10 mouse cellular contexts compared by ENCODE assay signal in genomic region chr2:47424910-47425309, GRCm38 (mm10).
A peak's percentile ranks its signal among the peaks of the same experiment; 100 is the strongest.
DNase-seq lines count a peak whose midpoint lies in the region; ATAC-seq and TF ChIP-seq lines count a peak whose summit lies in the region.
"Had no signal": no experiment of that assay in that cellular context is flagged by ENCODE, and none has a peak within 500 bp of the region (broad histone marks: within the 10 kb centered on the region; RNA-seq: fewer than 3 reads in every experiment).

No protein-coding gene starts in this region.

- H3K27ac ChIP-seq in hindbrain, embryonic 16.5 days (ENCODE audit: low read depth, low read length) = no peak overlapping the region
- H3K27ac ChIP-seq: embryonic facial prominence, embryonic 15.5 days had no signal

- no peaks in the 10 kb centered on the region for H3K27me3 ChIP-seq in E14TG2a.4 (ENCODE audit: insufficient read depth, low read length)
- no peaks in the 10 kb centered on the region for H3K27me3 ChIP-seq in Patski
- H3K27me3 ChIP-seq in hindbrain, embryonic 16.5 days (replicated peaks; ENCODE audit: control insufficient read depth, insufficient read depth, low read length) = no peaks in the 10 kb centered on the region
- H3K27me3 ChIP-seq: embryonic facial prominence, embryonic 15.5 days had no signal

- peak overlapping the region; percentile 44 for H3K4me2 ChIP-seq in hindbrain, embryonic 16.5 days (ENCODE audit: low read length)
- H3K4me2 ChIP-seq: embryonic facial prominence, embryonic 15.5 days had no signal

- H3K9ac ChIP-seq in hindbrain, embryonic 16.5 days (ENCODE audit: low read depth, low read length) = no peak overlapping the region
- H3K9ac ChIP-seq: embryonic facial prominence, embryonic 15.5 days had no signal

- H3K9me3 ChIP-seq in E14TG2a.4 (ENCODE audit: low read length) = peaks cover 3% of the 10 kb centered on the region
- no peaks in the 10 kb centered on the region for H3K9me3 ChIP-seq in hindbrain, embryonic 16.5 days (ENCODE audit: control insufficient read depth, low read length)
- H3K9me3 ChIP-seq: embryonic facial prominence, embryonic 15.5 days had no signal

- POLR2A ChIA-PET in Patski (lab: Charles Lee) = no interaction called here

- 24% methylated on average over 6 of the region's 6 CpGs for WGBS in hindbrain, embryonic 16.5 days

- peak; percentile 5 for DNase-seq in layer of hippocampus, adult 9-10 months (ENCODE audit: low spot score)
- DNase-seq in layer of hippocampus, adult 9-11 months = no peak
- DNase-seq in Patski (ENCODE audit: low read depth, low spot score) = no peak
- DNase-seq in spleen, postnatal 10 days (ENCODE audit: low spot score in 2 of 2) = no peak
- no peak for DNase-seq in urinary bladder, postnatal 36 days (ENCODE audit: low spot score in 2 of 2)
- DNase-seq: adrenal gland, postnatal 14 days; thymus, postnatal 14 days had no signal

- no peaks in the 10 kb centered on the region for H3K4me1 ChIP-seq in E14TG2a.4 (replicated peaks; ENCODE audit: low read depth, low read length)
- H3K4me1 ChIP-seq in hindbrain, embryonic 16.5 days (ENCODE audit: control insufficient read depth, insufficient read depth, low read depth, low read length) = no peaks in the 10 kb centered on the region
- H3K4me1 ChIP-seq: embryonic facial prominence, embryonic 15.5 days had no signal

- no peaks in the 10 kb centered on the region for H3K36me3 ChIP-seq in E14TG2a.4 (ENCODE audit: insufficient read depth, low read length)
- no peaks in the 10 kb centered on the region for H3K36me3 ChIP-seq in hindbrain, embryonic 16.5 days (ENCODE audit: control insufficient read depth, insufficient read depth, low read length)
- H3K36me3 ChIP-seq: embryonic facial prominence, embryonic 15.5 days had no signal

- no peak overlapping the region for H3K4me3 ChIP-seq in E14TG2a.4 (replicated peaks; ENCODE audit: low read length)
- no peak overlapping the region for H3K4me3 ChIP-seq in hindbrain, embryonic 16.5 days (ENCODE audit: low read length)
- H3K4me3 ChIP-seq: embryonic facial prominence, embryonic 15.5 days had no signal

- peak; percentile 19 for TF ChIP-seq CTCF in E14TG2a.4 (conservative IDR thresholded peaks at IDR 0.05; ENCODE audit: low read length)
- TF ChIP-seq CTCF in Patski (IDR thresholded peaks at IDR 0.05) = peak; percentile 36

- in situ Hi-C loops in Patski (cut with MboI; ENCODE audit: low pct_unique_long_range_greater_than_20kb) = no loop called here

- CTCF ChIA-PET in Patski (lab: Charles Lee) = interaction anchor here (1.3 kb wide), 1 partner anchor 10 kb away, joined by 4 read pairs; no protein-coding TSS in a partner anchor

- no peak for ATAC-seq in Patski
- ATAC-seq in hindbrain, embryonic 16.5 days = no peak
